Mouse (Mus musculus) heart, postnatal 0 days (tissue): ENCODE data around the gene Psmg1.

Experiments
- CTCF ChIP-seq: IDR thresholded peaks from 2 replicates; pipeline ENCODE4 v1.5.1; 2016; ENCODE audit warnings: antibody characterized with exemption, control low read depth, low read depth
- EP300 ChIP-seq: IDR thresholded peaks from 2 replicates; pipeline ENCODE4 v1.6.1; 2016; ENCODE audit warnings: antibody characterized with exemption, low read depth

GRCm38 (mm10) chr16:95970841-95971240 lies 19.9 kb downstream of the Psmg1 start:
- TF ChIP-seq EP300 (no peak), CTCF (no peak)
